Mouse (Mus musculus) cerebellum, postnatal 25 days (tissue): ENCODE measurements at regions not wholly inside any gene's neighbourhood (a gene's known extent, or its start where the extent isn't known, plus 50 kb on each side); places are given as distances from the start of the nearest gene placed in this dataset.
"Not testable (repeated sequence)": the region's sequence is repeated elsewhere in the genome, so short reads cannot be mapped to it uniquely, and the experiment has no call there.

ENCODE experiments used
- DNase-seq, 2 experiments: peaks; one replicate each; pipeline ENCODE4 v3.0.0; 2021; ENCODE audit warnings: mixed read lengths in 2 of 2

GRCm38 (mm10) chr8:24386462-24386861 is 339.2 kb downstream of the Adam3 start:
- peak; percentile 72 to 86 for DNase-seq

- no peak for DNase-seq
Measured at GRCm38 (mm10) chr8:24383963-24384435, 341.7 kb downstream of the Adam3 start.

- DNase-seq: no peak
Measured at GRCm38 (mm10) chr8:24383130-24383962, 342.3 kb downstream of the Adam3 start.

GRCm38 (mm10) chr8:24381666-24382253 is 343.9 kb downstream of the Adam3 start:
- no peak for DNase-seq

GRCm38 (mm10) chr8:24378070-24378469 is 347.6 kb downstream of the Adam3 start:
- no peak for DNase-seq

GRCm38 (mm10) chr8:24376846-24377245 is 348.8 kb downstream of the Adam3 start:
- DNase-seq: not testable (repeated sequence)

GRCm38 (mm10) chr8:24374503-24374902 is 351.1 kb downstream of the Adam3 start:
- no peak for DNase-seq

- no peak for DNase-seq
Measured at GRCm38 (mm10) chr8:24372068-24372467, 353.6 kb downstream of the Adam3 start.

- no peak for DNase-seq
Measured at GRCm38 (mm10) chr8:24366000-24366399, 359.7 kb downstream of the Adam3 start.

- no peak for DNase-seq
Measured at GRCm38 (mm10) chr8:24364685-24365084, 361.0 kb downstream of the Adam3 start.

GRCm38 (mm10) chr8:24359022-24359600 is 366.5 kb downstream of the Adam3 start:
- no peak for DNase-seq

GRCm38 (mm10) chr8:24355146-24355545 is 370.5 kb downstream of the Adam3 start:
- no peak for DNase-seq

GRCm38 (mm10) chr8:24353842-24354241 is 371.8 kb downstream of the Adam3 start:
- no peak for DNase-seq

GRCm38 (mm10) chr8:24352322-24352721 is 373.3 kb downstream of the Adam3 start:
- DNase-seq: no peak

GRCm38 (mm10) chr8:24351760-24352159 is 373.9 kb downstream of the Adam3 start:
- DNase-seq: no peak

GRCm38 (mm10) chr8:24346390-24347113 is 379.1 kb downstream of the Adam3 start:
- DNase-seq: no peak

GRCm38 (mm10) chr8:24338694-24339093 is 387.0 kb downstream of the Adam3 start:
- no peak for DNase-seq

- peak; percentile 12 to 37 for DNase-seq
Measured at GRCm38 (mm10) chr8:24337635-24338034, 388.0 kb downstream of the Adam3 start.

GRCm38 (mm10) chr8:24335709-24336108 is 389.9 kb downstream of the Adam3 start:
- DNase-seq: no peak

- no peak for DNase-seq
Measured at GRCm38 (mm10) chr8:24333705-24334104, 391.9 kb downstream of the Adam3 start.

GRCm38 (mm10) chr8:24310893-24311292 is 414.8 kb downstream of the Adam3 start:
- DNase-seq: no peak

- DNase-seq: no peak
Measured at GRCm38 (mm10) chr8:24294565-24294964, 431.1 kb downstream of the Adam3 start.

- DNase-seq: no peak
Measured at GRCm38 (mm10) chr8:24287861-24288260, 437.8 kb downstream of the Adam3 start.
